Mouse (Mus musculus) layer of hippocampus, adult 9-11 months (tissue): Measurements from ENCODE around the gene Vezt.

Source experiments
- DNase-seq: peaks from one replicate; pipeline ENCODE4 v3.0.0; 2022

Vezt gene

GRCm38 (mm10) chr10:93909811-93910446 is 125.7 kb downstream of the Vezt start:
- DNase-seq = no peak

- DNase-seq = no peak
Observed at GRCm38 (mm10) chr10:93909015-93909414, 126.6 kb downstream of the Vezt start.

- DNase-seq = no peak
Observed at GRCm38 (mm10) chr10:93908540-93908939, 127.1 kb downstream of the Vezt start.

- no peak for DNase-seq
Observed at GRCm38 (mm10) chr10:93907376-93907775, 128.2 kb downstream of the Vezt start.

GRCm38 (mm10) chr10:93899907-93900306 is 135.7 kb downstream of the Vezt start:
- DNase-seq = no peak

GRCm38 (mm10) chr10:93899303-93899702 is 136.3 kb downstream of the Vezt start:
- no peak for DNase-seq

GRCm38 (mm10) chr10:93897043-93897646 is 138.5 kb downstream of the Vezt start, which contains the start of gene Metap2:
Gene Metap2, minus strand, starts transcription at chr10:93897093.
- no peak for DNase-seq

GRCm38 (mm10) chr10:93892551-93892950 is 143.1 kb downstream of the Vezt start:
- no peak for DNase-seq

- DNase-seq = no peak
Observed at GRCm38 (mm10) chr10:93891031-93891430, 144.6 kb downstream of the Vezt start.

- no peak for DNase-seq
Observed at GRCm38 (mm10) chr10:93890565-93890964, 145.1 kb downstream of the Vezt start.

GRCm38 (mm10) chr10:93889976-93890375 is 145.6 kb downstream of the Vezt start:
- DNase-seq = peak; percentile 42

GRCm38 (mm10) chr10:93889579-93889950 is 146.1 kb downstream of the Vezt start:
- peak; percentile 85 for DNase-seq
